Mouse (Mus musculus) limb, embryonic 14.5 days (tissue): Measurements from ENCODE around the gene Ppard. TPM values are rescaled to one million over a fixed set of nuclear protein-coding genes. Genes with fewer than 3 reads are reported as not detected.

ENCODE experiments used
- ATAC-seq: fragments of 200-750 bp; cut with Nextera tagmentation; 2 replicates; pipeline ENCODE4 v1.8.0; 2017; ENCODE audit warnings: low read depth, moderate number of reproducible peaks, moderate TSS enrichment; ENCODE audit not compliant: low FRiP score
- DNase-seq: peaks from one replicate; pipeline ENCODE4 v3.0.0-alpha.2; 2015; ENCODE audit warnings: low spot score
- H3K27ac ChIP-seq: fragments of 300-500 bp; sonication (generic); replicated peaks from 2 replicates; pipeline ENCODE4 v1.5.1; 2014; ENCODE audit warnings: low read depth, mild to moderate bottlenecking, low read length, moderate library complexity, mixed read lengths
- H3K27me3 ChIP-seq: fragments of 300-500 bp; sonication (generic); 2 replicates; pipeline ENCODE4 v1.6.1; 2014; ENCODE audit warnings: low read length, mixed read lengths; ENCODE audit not compliant: control insufficient read depth, insufficient read depth
- H3K36me3 ChIP-seq: fragments of 300-500 bp; sonication (generic); 2 replicates; pipeline ENCODE4 v1.6.1; 2014; ENCODE audit warnings: mild to moderate bottlenecking, low read length, moderate library complexity, mixed read lengths; ENCODE audit not compliant: control insufficient read depth, insufficient read depth
- H3K4me1 ChIP-seq: fragments of 300-500 bp; sonication (generic); 2 replicates; pipeline ENCODE4 v1.6.1; 2014; ENCODE audit warnings: antibody characterized with exemption, low read length, mixed read lengths; ENCODE audit not compliant: control insufficient read depth, insufficient read depth
- H3K4me2 ChIP-seq: fragments of 300-500 bp; sonication (generic); replicated peaks from 2 replicates; pipeline ENCODE4 v1.6.1; 2014; ENCODE audit warnings: low read depth, mild to moderate bottlenecking, low read length, moderate library complexity; ENCODE audit not compliant: severe bottlenecking
- H3K4me3 ChIP-seq: fragments of 300-500 bp; sonication (generic); replicated peaks from 2 replicates; pipeline ENCODE4 v1.5.1; 2014; ENCODE audit warnings: low read length
- H3K9ac ChIP-seq: fragments of 300-500 bp; sonication (generic); 2 replicates; pipeline ENCODE4 v1.6.1; 2014; ENCODE audit warnings: mild to moderate bottlenecking, low read depth, low read length, moderate library complexity; ENCODE audit not compliant: severe bottlenecking
- H3K9me3 ChIP-seq: fragments of 300-500 bp; sonication (generic); 2 replicates; pipeline ENCODE4 v1.6.1; 2016; ENCODE audit warnings: low read length; ENCODE audit not compliant: control insufficient read depth
- POLR2A ChIP-seq: fragments of 200-500 bp; IDR thresholded peaks from 2 replicates; pipeline ENCODE4 v1.8.0; 2012; ENCODE audit warnings: inconsistent platforms, mild to moderate bottlenecking, moderate library complexity, borderline replicate concordance; ENCODE audit not compliant: insufficient read depth, insufficient read length; ENCODE audit errors: extremely low read depth
- WGBS: fragments of 180-500 bp; shearing (Covaris S2); extraction: QIAGEN DNeasy Blood & Tissue Kit; methylation state at CpG from one replicate; pipeline ENCODE4 v1.1.7; 2014; 5-methylcytosine and 5-hydroxymethylcytosine counted together
- polyA plus RNA-seq, 2 experiments: library from polyadenylated mRNA; depleted of rRNA in 1 of 2; stranded (reverse) in 1 of 2; unstranded in 1 of 2; fragments of >200 nt; fragmentation: Nextera tagmentation in 1 of 2; extraction: Ambion mirVana in 1 of 2; gene quantifications; 2 replicates each; pipeline versions ENCODE4 v1.2.1 to v1.2.3; 2012 to 2014

The Ppard gene
- polyA plus RNA-seq, 2 experiments = 3.7 to 29.2 TPM

- H3K4me2 ChIP-seq = no peak overlapping the region
- TF ChIP-seq POLR2A = no peak
- peak overlapping the region; percentile 70; the same call in 1 of the 2 replicates for H3K27ac ChIP-seq
- no peak overlapping the region for H3K4me3 ChIP-seq
- no peaks in the 10 kb centered on the region for H3K27me3 ChIP-seq
- peaks cover 30% of the 10 kb centered on the region for H3K4me1 ChIP-seq
- H3K36me3 ChIP-seq = no peaks in the 10 kb centered on the region
- no peak for DNase-seq
- 63% methylated on average over 15 of the region's 15 CpGs for WGBS
- no peaks in the 10 kb centered on the region for H3K9me3 ChIP-seq
- H3K9ac ChIP-seq = 0 out of 2 replicates have a peak overlapping the region, but pooled peaks have one; percentile 31
- ATAC-seq = no peak
Measured at GRCm38 (mm10) chr17:28279780-28280422, 47.4 kb downstream of the Ppard start.

DNA sequence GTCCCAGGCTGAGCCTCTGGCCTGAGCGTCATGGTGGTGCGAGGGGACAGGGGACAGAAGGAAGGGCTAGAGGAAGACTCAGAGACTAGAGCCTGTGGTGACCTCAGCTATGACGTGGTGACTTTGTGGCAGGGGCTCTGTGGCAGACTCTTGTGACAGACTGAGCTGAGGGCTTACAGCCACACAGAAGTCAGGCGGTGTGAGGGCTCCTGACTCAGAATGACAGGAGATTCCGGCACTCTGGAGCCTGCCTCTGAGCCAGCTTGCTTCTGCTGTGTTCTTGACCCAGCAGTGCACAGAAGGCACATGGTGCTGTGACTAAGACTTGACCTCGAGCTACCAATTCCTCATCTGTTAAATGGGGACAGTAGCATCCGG lies 47.9 kb downstream of the Ppard start:
- WGBS = 71% methylated on average over 7 of the region's 7 CpGs
- Histone ChIP-seq H3K9me3 (no peaks in the 10 kb centered on the region), H3K4me3 (no peak overlapping the region), H3K4me1 (peaks cover 30% of the 10 kb centered on the region), H3K27ac (no peak overlapping the region), H3K4me2 (no peak overlapping the region), H3K36me3 (no peaks in the 10 kb centered on the region), H3K27me3 (no peaks in the 10 kb centered on the region), H3K9ac (no peak overlapping the region)
- DNase-seq = no peak
- ATAC-seq = no peak
- no peak for TF ChIP-seq POLR2A

- 44% methylated on average over 5 of the region's 5 CpGs for WGBS
- H3K4me1 ChIP-seq = peaks cover 35% of the 10 kb centered on the region
- H3K4me2 ChIP-seq = no peak overlapping the region
- H3K4me3 ChIP-seq = no peak overlapping the region
- no peak overlapping the region for H3K27ac ChIP-seq
- no peak for ATAC-seq
- no peaks in the 10 kb centered on the region for H3K27me3 ChIP-seq
- H3K9me3 ChIP-seq = no peaks in the 10 kb centered on the region
- H3K9ac ChIP-seq = peak overlapping the region; percentile 12; the same call in 1 of the 2 replicates
- no peak for TF ChIP-seq POLR2A
- no peak for DNase-seq
- no peaks in the 10 kb centered on the region for H3K36me3 ChIP-seq
Measured at GRCm38 (mm10) chr17:28280831-28281377, 48.4 kb downstream of the Ppard start.

DNA sequence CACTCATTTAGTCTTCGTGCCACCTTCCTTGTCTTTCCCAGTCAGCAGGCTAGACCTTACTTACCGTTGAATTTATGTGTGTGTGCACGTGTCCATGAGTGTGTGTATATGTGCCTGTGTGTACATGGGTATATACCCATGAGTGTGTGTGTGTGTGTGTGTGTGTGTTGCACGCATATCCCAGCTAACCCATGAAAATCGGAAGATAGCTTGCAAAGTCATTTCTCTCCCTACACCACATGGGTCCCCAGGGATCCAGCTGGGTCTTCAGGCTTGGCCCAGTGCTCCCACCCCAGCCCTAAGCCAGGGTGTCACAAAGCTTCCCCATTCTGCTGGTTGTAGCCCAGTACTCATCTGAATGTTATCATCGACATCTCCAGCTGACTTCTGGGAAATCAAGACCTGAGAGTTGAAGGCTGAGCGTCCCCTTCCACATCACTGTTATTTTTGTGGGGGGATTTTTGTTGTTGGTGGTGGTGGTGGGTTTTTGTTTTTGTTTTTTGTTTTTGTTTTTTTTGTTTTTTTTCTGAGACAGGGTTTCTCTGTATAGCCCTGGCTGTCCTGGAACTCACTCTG lies 49.5 kb downstream of the Ppard start:
- Histone ChIP-seq H3K9ac (no peak overlapping the region), H3K4me3 (no peak overlapping the region), H3K4me2 (no peak overlapping the region), H3K27me3 (no peaks in the 10 kb centered on the region), H3K9me3 (no peaks in the 10 kb centered on the region), H3K36me3 (peaks cover 5% of the 10 kb centered on the region; the same call in 1 of the 2 replicates), H3K27ac (no peak overlapping the region), H3K4me1 (peaks cover 35% of the 10 kb centered on the region)
- ATAC-seq (no peak), DNase-seq (no peak)
- TF ChIP-seq POLR2A = no peak
- WGBS = 94% methylated on average over 7 of the region's 7 CpGs

GRCm38 (mm10) chr17:28283199-28283598 lies 50.7 kb downstream of the Ppard start:
- no peak overlapping the region for H3K27ac ChIP-seq
- no peak for TF ChIP-seq POLR2A
- peaks cover 5% of the 10 kb centered on the region; the same call in 1 of the 2 replicates for H3K36me3 ChIP-seq
- H3K9me3 ChIP-seq = no peaks in the 10 kb centered on the region
- no peaks in the 10 kb centered on the region for H3K27me3 ChIP-seq
- 48% methylated on average over 10 of the region's 10 CpGs for WGBS
- no peak for ATAC-seq
- DNase-seq = no peak
- H3K4me2 ChIP-seq = no peak overlapping the region
- H3K4me3 ChIP-seq = no peak overlapping the region
- H3K9ac ChIP-seq = no peak overlapping the region
- H3K4me1 ChIP-seq = peaks cover 32% of the 10 kb centered on the region
